Mouse (Mus musculus): Measurements from ENCODE around the gene Cd209g. TPM values are rescaled to one million over a fixed set of nuclear protein-coding genes. Genes with fewer than 3 reads are reported as not detected.

Cd209g gene
- total RNA-seq, 4 experiments from 2014 or later: 0.15 to 0.32 TPM; not detected in 2

Other genes starting within 250 kb of the Cd209g start
- gene Cd209b, start 207.3 kb upstream of the Cd209g start, total RNA-seq (2022): 1 to 10 TPM in 2 of 4 experiments, under 1 TPM in 2; 0.70 to 1.5 (median 1.1) TPM
- gene Cd209c, start 179.4 kb upstream of the Cd209g start, total RNA-seq (2022): under 1 TPM in 3 of 4 experiments, not detected in 1; 0.41 to 0.65 (median 0.49) TPM
- gene Cd209f, start 28.3 kb upstream of the Cd209g start, total RNA-seq (2022): under 1 TPM; 0.51 to 0.66 (median 0.62) TPM
- gene Evi5l, start 32.5 kb downstream of the Cd209g start, total RNA-seq (2022): 100 to 1,000 TPM; 100 to 112 (median 107) TPM
- 10 to 100 TPM; 34.4 to 40.8 (median 36.8) TPM for gene Prr36, start 83.4 kb downstream of the Cd209g start, total RNA-seq (2022)
- under 1 TPM in 1 of 4 experiments, not detected in 3; 0.09 TPM for gene Lrrc8e, start 92.7 kb downstream of the Cd209g start, total RNA-seq (2022)
- gene Map2k7, start 104.6 kb downstream of the Cd209g start, total RNA-seq (2022): 100 to 1,000 TPM in 3 of 4 experiments, 10 to 100 TPM in 1; 96.7 to 124 (median 103) TPM
- 1 to 10 TPM in 3 of 4 experiments, under 1 TPM in 1; 0.13 to 1.8 (median 1.4) TPM for gene Gm49320, start 104.8 kb downstream of the Cd209g start, total RNA-seq (2022)
- 10 to 100 TPM in 3 of 4 experiments, 1 to 10 TPM in 1; 9.2 to 17.6 (median 12.5) TPM for gene Tgfbr3l, start 114.1 kb downstream of the Cd209g start, total RNA-seq (2022)
- gene Snapc2, start 119.0 kb downstream of the Cd209g start, total RNA-seq (2022): 10 to 100 TPM; 36.2 to 40.5 (median 39.0) TPM
- gene Ctxn1, start 125.2 kb downstream of the Cd209g start, total RNA-seq (2022): 100 to 1,000 TPM; 515 to 546 (median 526) TPM
- gene Timm44, start 141.8 kb downstream of the Cd209g start, total RNA-seq (2022): 10 to 100 TPM; 62.8 to 72.5 (median 66.8) TPM
- gene Ccl25, start 191.1 kb downstream of the Cd209g start, total RNA-seq (2022): 10 to 100 TPM; 18.5 to 23.5 (median 21.9) TPM
- 10 to 100 TPM; 66.3 to 74.7 (median 68.8) TPM for gene Elavl1, start 191.3 kb downstream of the Cd209g start, total RNA-seq (2022)